Mouse (Mus musculus) limb, embryonic 14.5 days (tissue): ENCODE results near the gene Oaz2. TPM values are rescaled to one million over a fixed set of nuclear protein-coding genes. Genes with fewer than 3 reads are reported as not detected.

Experiments used
- ATAC-seq: fragments of 200-750 bp; cut with Nextera tagmentation; 2 replicates; pipeline ENCODE4 v1.8.0; 2017; ENCODE audit warnings: low read depth, moderate number of reproducible peaks, moderate TSS enrichment; ENCODE audit not compliant: low FRiP score
- DNase-seq: peaks from one replicate; pipeline ENCODE4 v3.0.0-alpha.2; 2015; ENCODE audit warnings: low spot score
- H3K27ac ChIP-seq: fragments of 300-500 bp; sonication (generic); replicated peaks from 2 replicates; pipeline ENCODE4 v1.5.1; 2014; ENCODE audit warnings: low read depth, mild to moderate bottlenecking, low read length, moderate library complexity, mixed read lengths
- H3K27me3 ChIP-seq: fragments of 300-500 bp; sonication (generic); 2 replicates; pipeline ENCODE4 v1.6.1; 2014; ENCODE audit warnings: low read length, mixed read lengths; ENCODE audit not compliant: control insufficient read depth, insufficient read depth
- H3K36me3 ChIP-seq: fragments of 300-500 bp; sonication (generic); 2 replicates; pipeline ENCODE4 v1.6.1; 2014; ENCODE audit warnings: mild to moderate bottlenecking, low read length, moderate library complexity, mixed read lengths; ENCODE audit not compliant: control insufficient read depth, insufficient read depth
- H3K4me1 ChIP-seq: fragments of 300-500 bp; sonication (generic); 2 replicates; pipeline ENCODE4 v1.6.1; 2014; ENCODE audit warnings: antibody characterized with exemption, low read length, mixed read lengths; ENCODE audit not compliant: control insufficient read depth, insufficient read depth
- H3K4me2 ChIP-seq: fragments of 300-500 bp; sonication (generic); replicated peaks from 2 replicates; pipeline ENCODE4 v1.6.1; 2014; ENCODE audit warnings: low read depth, mild to moderate bottlenecking, low read length, moderate library complexity; ENCODE audit not compliant: severe bottlenecking
- H3K4me3 ChIP-seq: fragments of 300-500 bp; sonication (generic); replicated peaks from 2 replicates; pipeline ENCODE4 v1.5.1; 2014; ENCODE audit warnings: low read length
- H3K9ac ChIP-seq: fragments of 300-500 bp; sonication (generic); 2 replicates; pipeline ENCODE4 v1.6.1; 2014; ENCODE audit warnings: mild to moderate bottlenecking, low read depth, low read length, moderate library complexity; ENCODE audit not compliant: severe bottlenecking
- H3K9me3 ChIP-seq: fragments of 300-500 bp; sonication (generic); 2 replicates; pipeline ENCODE4 v1.6.1; 2016; ENCODE audit warnings: low read length; ENCODE audit not compliant: control insufficient read depth
- POLR2A ChIP-seq: fragments of 200-500 bp; IDR thresholded peaks from 2 replicates; pipeline ENCODE4 v1.8.0; 2012; ENCODE audit warnings: inconsistent platforms, mild to moderate bottlenecking, moderate library complexity, borderline replicate concordance; ENCODE audit not compliant: insufficient read depth, insufficient read length; ENCODE audit errors: extremely low read depth
- WGBS: fragments of 180-500 bp; shearing (Covaris S2); extraction: QIAGEN DNeasy Blood & Tissue Kit; methylation state at CpG from one replicate; pipeline ENCODE4 v1.1.7; 2014; 5-methylcytosine and 5-hydroxymethylcytosine counted together
- polyA plus RNA-seq, 2 experiments: library from polyadenylated mRNA; depleted of rRNA in 1 of 2; stranded (reverse) in 1 of 2; unstranded in 1 of 2; fragments of >200 nt; fragmentation: Nextera tagmentation in 1 of 2; extraction: Ambion mirVana in 1 of 2; gene quantifications; 2 replicates each; pipeline versions ENCODE4 v1.2.1 to v1.2.3; 2012 to 2014

The Oaz2 gene
- polyA plus RNA-seq, 2 experiments: 199 to 221 TPM

DNA sequence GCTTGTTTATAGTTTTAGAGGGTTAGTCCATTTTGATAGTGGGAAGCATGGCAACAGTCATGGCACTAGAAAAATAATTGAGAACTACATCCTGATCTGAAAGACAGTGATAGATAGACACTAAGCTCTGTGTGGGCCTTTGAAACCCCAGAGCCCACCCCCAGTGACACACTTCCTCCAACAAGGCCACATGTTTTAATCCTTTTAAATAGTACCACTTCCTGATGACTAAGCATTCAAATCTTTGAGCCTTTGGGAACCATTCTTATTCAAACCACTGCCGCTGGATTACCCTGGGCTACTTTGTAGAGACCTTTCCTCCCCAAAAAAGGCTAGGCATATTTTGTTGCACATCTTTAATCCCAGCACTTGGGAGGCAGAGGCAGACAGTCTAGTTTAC lies 32.0 kb upstream of the Oaz2 start:
- no peak overlapping the region for H3K4me2 ChIP-seq
- no peak overlapping the region for H3K9ac ChIP-seq
- H3K4me3 ChIP-seq: no peak overlapping the region
- H3K27me3 ChIP-seq: no peaks in the 10 kb centered on the region
- no peak for ATAC-seq
- no peaks in the 10 kb centered on the region for H3K36me3 ChIP-seq
- no peak for TF ChIP-seq POLR2A
- peaks cover 4% of the 10 kb centered on the region for H3K4me1 ChIP-seq
- WGBS: 90% methylated on average over 1 of the region's 1 CpGs
- H3K9me3 ChIP-seq: no peaks in the 10 kb centered on the region
- DNase-seq: no peak
- no peak overlapping the region for H3K27ac ChIP-seq

DNA sequence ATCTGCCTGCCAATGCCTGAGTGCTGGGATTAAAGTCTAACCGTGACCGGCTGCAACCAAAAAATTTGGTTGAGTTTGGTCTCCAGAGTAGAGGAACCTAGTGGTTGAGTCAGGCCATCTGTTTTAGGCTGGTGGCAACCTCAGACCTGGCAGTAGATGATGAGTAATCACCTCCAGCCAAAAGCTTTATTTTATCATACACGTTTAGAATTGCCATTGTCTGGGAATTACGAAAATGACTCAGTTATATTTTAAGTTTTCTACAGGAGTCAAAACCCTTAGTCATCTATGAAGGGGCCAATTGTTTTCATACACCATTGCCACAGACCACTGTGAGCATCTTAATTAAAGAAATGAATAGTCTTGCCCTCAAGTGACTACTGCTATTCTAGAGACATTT lies 30.9 kb upstream of the Oaz2 start:
- H3K36me3 ChIP-seq: no peaks in the 10 kb centered on the region
- WGBS: 87% methylated on average over 4 of the region's 4 CpGs
- H3K27ac ChIP-seq: no peak overlapping the region
- no peaks in the 10 kb centered on the region for H3K9me3 ChIP-seq
- no peak overlapping the region for H3K4me3 ChIP-seq
- H3K27me3 ChIP-seq: no peaks in the 10 kb centered on the region
- ATAC-seq: no peak
- no peak overlapping the region for H3K4me2 ChIP-seq
- no peak overlapping the region for H3K9ac ChIP-seq
- peaks cover 12% of the 10 kb centered on the region for H3K4me1 ChIP-seq
- no peak for TF ChIP-seq POLR2A
- no peak for DNase-seq

DNA sequence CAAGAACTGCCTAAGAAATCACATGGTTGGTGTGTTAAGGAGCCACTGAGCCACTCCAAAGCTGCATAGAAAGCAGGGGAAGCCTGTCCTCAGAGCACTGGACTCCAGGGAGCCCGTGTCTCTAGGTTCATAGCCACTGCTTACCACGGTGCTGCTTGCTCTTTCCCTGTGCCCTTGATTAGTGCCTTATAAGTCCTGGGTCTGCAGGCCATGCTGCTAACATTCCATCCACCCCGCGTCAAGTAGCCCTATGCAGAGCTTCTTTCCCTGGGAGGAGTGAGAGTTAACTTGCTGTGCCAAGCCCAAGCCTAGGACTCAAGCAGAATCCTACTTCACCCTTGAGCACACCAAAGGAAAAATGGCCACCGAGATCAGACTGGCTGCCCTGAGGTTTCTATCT lies 28.7 kb upstream of the Oaz2 start:
- WGBS: 38% methylated on average over 5 of the region's 5 CpGs
- no peak overlapping the region for H3K27ac ChIP-seq

DNA sequence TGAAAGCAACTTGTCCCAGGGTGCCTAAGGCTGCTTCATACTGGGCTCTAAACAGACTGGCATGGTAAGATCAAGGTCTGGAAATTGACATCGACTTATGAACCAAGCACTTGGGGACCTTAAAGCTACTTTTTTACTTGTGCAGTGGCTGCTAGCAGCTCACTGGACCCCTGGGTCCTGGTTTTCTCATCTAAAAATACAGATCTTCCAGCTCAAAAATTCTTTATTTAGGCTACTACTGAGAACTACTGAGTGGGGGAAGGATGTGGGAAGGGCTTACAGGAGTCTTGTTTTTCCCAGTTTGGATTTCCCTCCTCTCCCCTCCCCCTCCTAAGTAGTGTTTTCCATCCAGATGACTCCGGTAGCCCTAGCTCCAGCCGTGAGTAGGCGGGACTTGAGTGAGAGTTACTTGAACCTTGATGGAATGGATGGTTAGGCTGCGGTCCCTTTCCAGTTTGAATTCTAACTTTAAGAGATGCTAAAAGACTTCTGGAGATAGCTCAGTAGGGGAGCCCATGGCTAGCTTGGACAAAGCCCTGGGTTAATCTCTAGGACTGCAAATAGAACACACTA lies 26.9 kb upstream of the Oaz2 start:
- ATAC-seq: peak; percentile 55; the same call in 1 of the 2 replicates
- no peak overlapping the region for H3K9ac ChIP-seq

More for the DNA sequence above, 28.7 kb upstream of the Oaz2 start:
- no peaks in the 10 kb centered on the region for H3K27me3 ChIP-seq
- no peak for DNase-seq
- no peak overlapping the region for H3K4me2 ChIP-seq
- H3K4me1 ChIP-seq: peaks cover 13% of the 10 kb centered on the region
- no peak for ATAC-seq
- no peaks in the 10 kb centered on the region for H3K9me3 ChIP-seq
- H3K4me3 ChIP-seq: no peak overlapping the region
- H3K36me3 ChIP-seq: no peaks in the 10 kb centered on the region
- TF ChIP-seq POLR2A: no peak
- no peak overlapping the region for H3K9ac ChIP-seq

DNA sequence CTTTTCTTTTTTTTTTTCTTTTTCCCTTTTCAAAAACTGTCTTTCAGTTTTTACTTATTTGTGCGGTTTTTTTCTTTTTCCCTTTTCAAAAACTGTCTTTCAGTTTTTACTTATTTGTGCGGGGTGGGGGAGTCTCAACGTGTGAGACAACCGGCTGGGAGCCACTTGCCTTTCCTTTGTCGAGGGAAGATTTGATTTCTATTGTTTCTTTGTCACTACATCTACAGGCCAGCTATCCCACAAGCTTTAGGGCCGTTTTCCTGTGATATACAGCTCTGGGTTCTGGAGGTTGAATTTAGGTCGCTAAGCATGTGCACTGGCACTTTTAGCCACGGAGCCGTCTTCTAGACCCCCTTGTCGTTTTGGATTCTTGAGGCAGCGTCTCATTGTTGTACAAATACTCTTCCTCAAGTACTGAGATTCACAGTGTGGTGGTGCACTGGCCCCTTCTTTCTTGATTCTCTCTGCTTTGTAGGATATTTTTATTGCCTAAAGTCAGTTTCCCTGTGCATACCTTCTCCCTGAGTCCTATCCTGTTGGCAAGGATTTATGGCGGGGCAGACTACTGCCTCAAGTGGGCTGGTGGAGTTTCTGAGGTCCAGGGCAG lies 26.3 kb upstream of the Oaz2 start:
- no peak overlapping the region for H3K27ac ChIP-seq
- 20% methylated on average over 12 of the region's 12 CpGs for WGBS

More for the DNA sequence above, 26.9 kb upstream of the Oaz2 start:
- 8% methylated on average over 5 of the region's 5 CpGs for WGBS
- TF ChIP-seq POLR2A: no peak
- DNase-seq: no peak
- no peak overlapping the region for H3K4me3 ChIP-seq
- no peak overlapping the region for H3K27ac ChIP-seq
- peaks cover 14% of the 10 kb centered on the region for H3K4me1 ChIP-seq
- H3K36me3 ChIP-seq: no peaks in the 10 kb centered on the region
- no peaks in the 10 kb centered on the region for H3K9me3 ChIP-seq
- no peaks in the 10 kb centered on the region for H3K27me3 ChIP-seq
- H3K4me2 ChIP-seq: peak overlapping the region; percentile 15; the same call in 1 of the 2 replicates

DNA sequence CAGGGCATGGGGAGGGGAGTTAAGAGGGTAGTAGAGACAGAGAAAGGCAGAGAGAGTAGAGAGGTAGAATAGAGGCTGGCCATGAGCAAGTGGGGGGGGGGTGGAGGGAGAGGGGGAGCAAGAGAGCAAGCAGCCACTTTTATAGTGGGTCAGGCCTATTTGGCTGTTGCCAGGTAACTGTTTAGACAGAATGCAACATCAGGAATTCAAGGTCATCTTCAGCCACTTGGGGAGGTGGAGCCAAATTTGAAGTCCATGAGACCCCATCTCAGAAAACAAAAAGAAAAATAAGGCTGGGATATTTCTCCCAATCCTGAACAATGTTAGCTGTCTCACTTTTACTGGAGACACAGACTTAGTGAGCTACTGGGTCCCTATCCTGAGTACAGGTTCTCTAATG lies 25.3 kb upstream of the Oaz2 start:
- Histone ChIP-seq H3K27ac (no peak overlapping the region), H3K9me3 (no peaks in the 10 kb centered on the region), H3K9ac (no peak overlapping the region), H3K4me2 (no peak overlapping the region), H3K36me3 (no peaks in the 10 kb centered on the region), H3K4me1 (peaks cover 18% of the 10 kb centered on the region), H3K4me3 (no peak overlapping the region), H3K27me3 (no peaks in the 10 kb centered on the region)
- ATAC-seq: no peak
- DNase-seq: no peak
- TF ChIP-seq POLR2A: no peak

More for the DNA sequence above, 26.3 kb upstream of the Oaz2 start:
- Histone ChIP-seq H3K9ac (no peak overlapping the region), H3K36me3 (no peaks in the 10 kb centered on the region), H3K4me1 (peaks cover 18% of the 10 kb centered on the region), H3K9me3 (no peaks in the 10 kb centered on the region), H3K4me2 (peak overlapping the region; percentile 15), H3K27me3 (no peaks in the 10 kb centered on the region), H3K4me3 (no peak overlapping the region)
- no peak for ATAC-seq
- TF ChIP-seq POLR2A: no peak
- no peak for DNase-seq
